In the genomic region with DNA sequence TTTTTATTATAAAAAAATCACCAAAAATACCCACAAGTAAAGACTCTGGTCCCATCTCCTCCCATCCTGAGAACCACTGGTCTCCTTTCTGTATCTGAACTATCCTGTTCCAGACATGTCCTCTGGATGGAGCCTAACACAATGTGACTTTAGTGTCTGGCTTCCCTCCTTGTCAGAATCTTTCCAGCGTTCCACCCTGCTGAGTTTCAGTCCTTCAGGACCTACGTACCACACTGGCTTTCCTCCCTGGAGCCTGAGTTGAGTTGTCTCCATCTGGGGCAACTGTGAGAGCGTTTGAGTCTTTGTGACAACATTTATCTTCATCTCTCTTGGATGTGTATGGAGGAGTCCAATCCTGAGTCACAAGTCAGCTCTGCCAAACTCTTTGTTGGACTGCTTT, we compare ENCODE assay signal across 14 mouse cellular contexts. TPM values are rescaled to one million over a fixed set of nuclear protein-coding genes. Genes with fewer than 3 reads are reported as not detected.
DNase-seq lines count a peak whose midpoint lies in the region; ATAC-seq and TF ChIP-seq lines count a peak whose summit lies in the region.
"Had no signal": no experiment of that assay in that cellular context is flagged by ENCODE, and none has a peak within 500 bp of the region (broad histone marks: within the 10 kb centered on the region; RNA-seq: fewer than 3 reads in every experiment).

No protein-coding gene starts in this region.

- H3K4me3 ChIP-seq in forebrain, embryonic 14.5 days (ENCODE audit: low read depth, low read length) = no peak overlapping the region
- no peak overlapping the region for H3K4me3 ChIP-seq in forebrain, embryonic 11.5 days (ENCODE audit: low read depth, low read length)
- H3K4me3 ChIP-seq in layer of hippocampus, adult 2 months = no peak overlapping the region
- H3K4me3 ChIP-seq: hindbrain, embryonic 13.5 days had no signal

- peak; percentile 47 for TF ChIP-seq CTCF in layer of hippocampus, adult 2 months (conservative IDR thresholded peaks at IDR 0.05)

- DNase-seq in forebrain, embryonic 14.5 days (ENCODE audit: low spot score) = peak; percentile 11
- no peak for DNase-seq in forebrain, embryonic 11.5 days (ENCODE audit: low spot score)
- peak; percentile 38 to 47 for DNase-seq in heart, postnatal 10 days
- DNase-seq in heart, adult 9 months (ENCODE audit: low spot score in 2 of 2) = no peak
- DNase-seq in layer of hippocampus, adult 2 months (ENCODE audit: low spot score in 2 of 2) = no peak
- DNase-seq in layer of hippocampus, adult 9-11 months = no peak
- peak; percentile 32 for DNase-seq in right cerebral cortex, adult 18-20 months
- DNase-seq in right cerebral cortex, postnatal 14 days = no peak
- DNase-seq: cerebellum, postnatal 10 days; kidney, adult 18-20 months; midbrain, embryonic 14.5 days; thymus, postnatal 25 days had no signal

- WGBS in forebrain, embryonic 14.5 days = 69% methylated on average over 3 of the region's 3 CpGs
- 80% methylated on average over 3 of the region's 3 CpGs for WGBS in forebrain, embryonic 11.5 days

- no peak overlapping the region for H3K9ac ChIP-seq in forebrain, embryonic 14.5 days (ENCODE audit: low read length)
- no peak overlapping the region for H3K9ac ChIP-seq in forebrain, embryonic 11.5 days (ENCODE audit: low read length)
- H3K9ac ChIP-seq: hindbrain, embryonic 13.5 days had no signal

- intact Hi-C loops in heart, postnatal 10 days (cut with DNase I) = loop anchor here (5.0 kb wide), 2 partner anchors 90 to 215 kb away; partner anchors contain the start of gene Golga5

- H3K36me3 ChIP-seq in forebrain, embryonic 14.5 days (ENCODE audit: control insufficient read depth, insufficient read depth, low read length) = no peaks in the 10 kb centered on the region
- H3K36me3 ChIP-seq in forebrain, embryonic 11.5 days (ENCODE audit: control insufficient read depth, insufficient read depth, low read length) = no peaks in the 10 kb centered on the region
- H3K36me3 ChIP-seq: hindbrain, embryonic 13.5 days had no signal

- no peak for ATAC-seq in forebrain, embryonic 14.5 days
- no peak for ATAC-seq in forebrain, embryonic 11.5 days (replicated peaks; ENCODE audit: low FRiP score)
- ATAC-seq: activated CD4-positive, CD25-positive, alpha-beta regulatory T cell, adult 4 months had no signal

- H3K9me3 ChIP-seq in forebrain, embryonic 14.5 days (replicated peaks; ENCODE audit: control insufficient read depth, low read length) = no peaks in the 10 kb centered on the region
- H3K9me3 ChIP-seq in forebrain, embryonic 11.5 days (ENCODE audit: control insufficient read depth, low read length) = no peaks in the 10 kb centered on the region
- H3K9me3 ChIP-seq: hindbrain, embryonic 13.5 days had no signal

- H3K27ac ChIP-seq in forebrain, embryonic 14.5 days (ENCODE audit: low read depth, low read length) = no peak overlapping the region
- H3K27ac ChIP-seq in forebrain, embryonic 11.5 days (ENCODE audit: low read depth, low read length) = no peak overlapping the region
- H3K27ac ChIP-seq in layer of hippocampus, adult 2 months = peak overlapping the region; percentile 90
- H3K27ac ChIP-seq: hindbrain, embryonic 13.5 days had no signal

- H3K27me3 ChIP-seq in forebrain, embryonic 14.5 days (replicated peaks; ENCODE audit: control insufficient read depth, insufficient read depth, low read length) = no peaks in the 10 kb centered on the region
- no peaks in the 10 kb centered on the region for H3K27me3 ChIP-seq in forebrain, embryonic 11.5 days (ENCODE audit: control insufficient read depth, insufficient read depth, low read length)
- H3K27me3 ChIP-seq: hindbrain, embryonic 13.5 days had no signal

- no peak overlapping the region for H3K4me2 ChIP-seq in forebrain, embryonic 14.5 days (ENCODE audit: low read length)
- H3K4me2 ChIP-seq in forebrain, embryonic 11.5 days (ENCODE audit: low read depth, low read length, severe bottlenecking) = no peak overlapping the region
- H3K4me2 ChIP-seq: hindbrain, embryonic 13.5 days had no signal

- H3K4me1 ChIP-seq in forebrain, embryonic 14.5 days (ENCODE audit: control insufficient read depth, insufficient read depth, low read length) = peaks cover 11% of the 10 kb centered on the region
- H3K4me1 ChIP-seq in forebrain, embryonic 11.5 days (replicated peaks; ENCODE audit: control insufficient read depth, insufficient read depth, low read length) = no peaks in the 10 kb centered on the region

RNA-seq across cellular contexts. Expression of gene Rin3, which starts 30.9 kb away (rescaled TPM):
- 1.9 and 2.9 TPM in 2 replicates for polyA plus RNA-seq in forebrain, embryonic 14.5 days (2014; fragmentation: Nextera tagmentation; extraction: Ambion mirVana)
- 4.1 and 6.1 TPM in 2 replicates for polyA plus RNA-seq in forebrain, embryonic 11.5 days (2014; fragmentation: Nextera tagmentation; extraction: Ambion mirVana)
- total RNA-seq in heart, postnatal 10 days (2021) = 10 to 100 TPM; 21.2 to 27.4 TPM
- 1 to 10 TPM; 3.2 to 4.3 TPM for total RNA-seq in layer of hippocampus, adult 2 months (2021)

Comparison
In these comparisons a context has a peak if more than half of its experiments do, and no peak if none do; other contexts are left out.
1. DNase-seq: peak in forebrain, embryonic 14.5 days (single experiment), heart, postnatal 10 days (2 of 2) and right cerebral cortex, adult 18-20 months (single experiment); none in forebrain, embryonic 11.5 days (single experiment), heart, adult 9 months (0 of 2), layer of hippocampus, adult 2 months (0 of 2), layer of hippocampus, adult 9-11 months (single experiment) and right cerebral cortex, postnatal 14 days (single experiment).
2. RNA of gene Rin3, which starts 30.9 kb away (total RNA-seq): 21.2 to 27.4 TPM in heart, postnatal 10 days; 3.2 to 4.3 TPM in layer of hippocampus, adult 2 months; every median in the first group is over 4 times any median in the second.